Mouse (Mus musculus) thymus, postnatal 4 days (tissue): ENCODE results near the gene Vwa3a.

Experiments used
- DNase-seq: peaks from one replicate; pipeline ENCODE4 v3.0.0; 2021

Vwa3a gene

DNA sequence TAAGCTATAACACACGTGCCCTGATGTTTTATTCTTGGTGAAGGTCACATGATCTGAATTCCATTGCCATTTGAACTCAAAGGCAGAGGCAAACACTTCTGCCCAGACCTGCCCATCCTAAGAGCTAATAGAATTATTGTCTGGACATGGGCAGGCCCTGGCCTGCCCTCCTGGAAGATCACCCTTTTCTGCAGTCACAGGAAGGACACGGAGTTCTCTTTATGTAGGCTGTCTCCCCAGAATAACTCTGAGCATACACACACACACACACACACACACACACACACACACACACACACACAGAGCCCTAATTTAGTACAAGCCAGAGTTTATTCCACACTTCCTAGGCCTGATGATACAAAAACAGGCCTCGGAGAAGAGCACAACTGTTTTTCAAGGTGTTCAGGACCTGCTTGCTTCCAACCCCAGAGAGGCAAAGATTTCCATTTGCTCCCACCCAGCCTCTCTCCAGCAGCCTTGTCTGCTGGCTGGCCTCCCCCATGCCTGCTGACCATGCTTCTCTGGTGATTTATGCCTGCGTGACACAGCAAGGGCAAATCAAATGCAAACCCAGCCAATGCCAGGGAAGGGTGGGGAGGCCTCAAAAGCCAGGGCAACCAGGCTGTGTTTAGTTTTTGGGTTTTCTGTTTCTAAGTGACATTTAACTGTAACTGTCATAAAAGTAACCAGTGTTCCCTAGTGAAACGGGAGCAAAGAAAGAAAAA, 99.5 kb downstream of the Vwa3a start:
- DNase-seq = no peak

DNA sequence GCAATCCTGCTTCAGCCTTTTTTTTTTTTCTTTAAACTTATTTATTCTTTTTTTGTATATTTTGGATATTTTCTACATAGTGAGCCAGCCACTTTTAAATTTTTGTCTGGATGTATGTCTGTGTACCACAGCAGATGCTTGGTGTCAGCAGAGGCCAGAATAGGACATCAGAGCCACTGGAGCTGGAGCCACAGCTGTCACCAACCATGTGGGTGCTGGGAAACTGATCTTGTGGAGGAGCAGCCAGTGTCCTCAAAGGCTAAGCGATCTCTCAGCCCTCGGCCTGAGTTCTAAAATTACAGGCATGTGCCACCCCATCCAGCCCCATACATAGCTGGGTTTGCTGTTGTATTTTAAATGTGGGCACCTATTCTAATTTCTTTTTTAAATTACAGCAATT, 100.7 kb downstream of the Vwa3a start:
- no peak for DNase-seq

DNA sequence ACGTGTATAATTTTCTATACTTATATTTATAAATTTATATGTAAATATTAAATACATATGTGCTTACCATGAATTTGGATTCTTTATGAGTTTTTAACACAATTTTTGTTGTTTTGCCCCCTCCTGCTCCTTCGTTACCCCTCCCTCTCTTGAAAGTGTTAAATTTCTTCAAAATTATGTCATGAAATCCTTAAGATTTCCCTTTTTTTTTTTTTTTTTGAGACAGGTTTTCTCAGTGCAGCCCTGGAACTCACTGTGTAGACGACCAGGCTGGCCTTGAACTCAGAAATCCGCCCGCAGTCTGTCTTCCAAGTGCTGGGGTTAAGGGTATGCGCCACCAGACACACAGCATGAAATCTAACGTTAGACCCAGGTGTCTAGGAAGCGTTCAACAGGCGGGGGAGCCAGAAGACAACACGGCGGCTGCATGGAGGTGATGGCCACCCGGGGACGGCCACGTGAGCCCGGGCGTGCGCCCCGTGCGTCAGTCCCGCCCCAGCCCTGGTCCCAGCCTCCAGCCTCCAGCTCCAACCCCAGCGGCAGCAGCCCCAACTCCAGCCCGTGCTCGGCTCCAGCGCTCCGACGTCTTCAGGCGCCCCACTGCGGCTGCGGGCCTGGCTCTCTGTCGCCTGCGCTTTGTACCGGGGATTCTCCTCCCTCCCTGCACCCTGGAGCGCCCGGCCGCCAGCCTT, 103.4 kb downstream of the Vwa3a start, which contains the start of gene Eef2k:
TSS of gene Eef2k (plus strand) at position 487 of the 692 bp plus-strand sequence.
- DNase-seq = peak; percentile 85

DNA sequence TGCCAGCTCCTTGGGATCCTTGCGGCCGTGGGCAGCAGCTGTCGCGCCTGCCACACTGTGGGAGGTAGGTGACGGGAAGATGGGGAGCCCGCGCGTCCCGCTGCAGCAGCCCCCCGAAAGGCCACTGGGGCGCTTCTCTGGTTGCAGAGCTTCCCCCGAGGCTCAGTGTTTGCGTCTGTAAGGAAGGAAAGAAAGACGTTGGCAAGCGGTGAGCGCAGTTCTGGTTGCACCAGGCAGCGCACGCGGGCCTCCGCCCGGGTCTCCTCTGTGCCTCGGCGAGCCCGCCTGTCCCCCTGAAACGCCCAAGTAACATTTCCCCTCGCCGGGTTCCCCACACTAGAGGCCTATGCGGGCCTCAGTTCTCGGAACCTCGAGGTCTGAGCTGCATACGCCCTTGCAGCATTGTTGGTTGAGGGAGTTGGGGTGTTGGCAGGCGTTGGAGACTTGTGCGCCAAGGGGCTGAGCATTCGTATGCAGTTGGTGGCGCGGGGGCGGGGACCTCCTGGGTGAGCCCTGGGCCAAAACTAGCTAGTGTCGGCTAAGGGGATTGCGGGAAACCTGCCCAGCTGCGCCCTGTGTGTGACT, 104.0 kb downstream of the Vwa3a start:
- DNase-seq = peak; percentile 89

DNA sequence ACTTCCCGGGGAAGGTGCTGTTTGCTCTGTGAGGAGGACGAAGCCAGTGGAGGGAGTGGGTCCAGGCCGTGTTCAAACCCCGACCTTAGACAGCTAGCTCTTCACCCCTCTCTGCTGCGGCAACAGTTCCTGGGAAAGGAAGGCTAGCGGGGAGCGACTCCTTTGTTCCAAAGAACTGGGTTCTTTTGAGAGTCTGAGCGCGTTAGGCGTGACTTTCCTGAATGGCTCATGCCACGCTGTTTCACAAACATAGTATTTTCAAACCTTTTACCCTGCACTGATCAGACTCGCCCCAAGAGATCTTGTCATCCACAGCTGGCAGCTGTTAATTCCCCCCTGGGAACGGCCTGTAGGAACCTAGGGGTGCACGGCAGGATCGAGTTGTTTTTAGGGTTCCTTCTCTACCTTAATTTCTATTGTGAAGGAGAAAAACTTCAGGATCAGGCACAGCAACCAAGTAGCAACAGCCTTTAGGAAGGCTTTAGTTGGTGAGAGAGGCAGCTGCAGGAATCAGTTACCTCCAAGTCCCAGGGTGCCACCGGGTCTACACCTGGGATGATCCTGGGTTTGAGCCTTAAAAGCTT, 104.8 kb downstream of the Vwa3a start:
- peak; percentile 38 for DNase-seq

DNA sequence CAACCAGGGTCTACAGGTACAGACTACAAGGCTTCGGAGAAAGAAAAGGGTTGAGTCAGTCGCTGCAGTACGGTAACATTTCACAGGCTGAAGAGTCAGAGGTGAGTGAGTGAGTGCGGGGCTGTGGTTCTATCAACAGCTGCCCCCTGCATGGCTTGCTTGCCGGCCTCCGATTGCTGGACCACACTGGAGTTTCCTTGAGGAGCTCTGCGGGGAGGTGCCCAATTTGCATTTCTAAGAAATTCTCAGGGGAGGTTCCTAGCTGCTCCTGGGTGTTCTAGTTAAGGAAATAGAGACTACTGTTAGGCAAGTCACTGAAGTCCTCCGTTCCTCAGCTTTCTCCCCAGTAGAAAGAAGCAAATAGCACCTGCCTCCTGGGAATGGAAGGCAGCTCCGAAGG, 105.6 kb downstream of the Vwa3a start:
- DNase-seq = no peak

DNA sequence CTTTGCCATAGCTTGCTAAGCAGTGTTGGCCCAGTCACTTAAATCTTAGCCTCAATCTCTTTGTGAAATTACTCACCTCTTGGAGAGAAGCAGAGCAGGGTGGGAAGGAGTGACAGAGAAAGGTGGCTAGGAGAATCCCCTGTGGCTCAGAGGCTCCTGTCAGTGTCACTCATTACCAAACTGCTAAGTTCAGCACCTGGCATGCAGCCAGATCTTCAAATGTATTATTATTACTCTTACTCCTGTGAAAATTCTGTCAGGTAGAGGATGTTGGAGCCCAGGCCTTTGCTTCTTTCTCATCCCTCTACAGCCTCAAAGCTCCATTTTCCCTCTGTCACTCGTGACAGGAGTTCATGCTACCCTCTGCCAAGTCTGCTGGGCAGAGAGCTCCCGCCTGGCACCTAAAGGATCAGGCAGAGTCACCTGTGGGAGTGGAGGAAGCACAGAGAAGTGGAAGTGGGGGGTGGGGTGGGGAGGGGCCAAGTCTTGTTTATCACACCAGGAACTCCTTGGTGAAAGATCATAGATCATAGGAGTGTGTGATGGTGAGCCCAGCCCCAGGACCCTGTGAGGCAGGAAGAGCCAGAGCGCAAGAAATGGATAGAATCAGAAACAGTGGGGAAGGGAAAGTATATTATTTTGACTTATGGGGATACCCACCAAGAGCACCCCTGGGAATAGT, 109.9 kb downstream of the Vwa3a start:
- no peak for DNase-seq

DNA sequence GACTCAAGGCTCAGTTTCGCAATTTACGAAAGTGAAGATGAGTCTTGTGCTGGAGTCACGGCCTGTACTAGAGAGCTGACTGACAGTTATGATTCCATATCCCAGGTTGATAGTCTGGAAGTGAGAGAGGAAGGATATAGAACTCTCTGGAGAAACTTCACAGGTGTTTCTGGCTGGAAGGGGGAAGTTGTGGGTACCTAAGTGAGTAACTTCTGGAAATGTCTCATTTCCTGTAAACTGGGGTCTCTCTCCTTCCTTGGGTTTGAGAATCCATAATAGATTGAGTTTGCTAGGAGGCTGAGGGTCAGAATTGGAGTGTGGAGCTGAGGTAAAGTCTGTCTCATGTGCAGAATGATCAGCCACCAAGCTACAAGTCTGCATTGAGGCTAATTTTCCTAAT, 111.0 kb downstream of the Vwa3a start:
- DNase-seq = no peak
